Mouse (Mus musculus) stomach, postnatal 0 days (tissue): ENCODE results near the gene Adamts6. TPM values are rescaled to one million over a fixed set of nuclear protein-coding genes. Genes with fewer than 3 reads are reported as not detected.

ENCODE experiments used
- ATAC-seq: fragments of 200-750 bp; cut with Nextera tagmentation; 2 replicates; pipeline ENCODE4 v1.8.0; 2017; ENCODE audit not compliant: low FRiP score, low TSS enrichment
- DNase-seq: peaks from one replicate; pipeline ENCODE4 v3.0.0-alpha.2; 2016; ENCODE audit warnings: low spot score
- H3K27ac ChIP-seq: fragments of 300-500 bp; sonication (generic); replicated peaks from 2 replicates; pipeline ENCODE4 v1.5.1; 2014; ENCODE audit warnings: mild to moderate bottlenecking, control low read depth
- H3K27me3 ChIP-seq: fragments of 300-500 bp; sonication (generic); 2 replicates; pipeline ENCODE4 v1.6.1; 2014; ENCODE audit warnings: low read length; ENCODE audit not compliant: control insufficient read depth, insufficient read depth
- H3K36me3 ChIP-seq: fragments of 300-500 bp; sonication (generic); 2 replicates; pipeline ENCODE4 v1.6.1; 2014; ENCODE audit warnings: low read length, mixed read lengths; ENCODE audit not compliant: control insufficient read depth, insufficient read depth
- H3K4me1 ChIP-seq: fragments of 300-500 bp; sonication (generic); replicated peaks from 2 replicates; pipeline ENCODE4 v1.6.1; 2014; ENCODE audit warnings: antibody characterized with exemption; ENCODE audit not compliant: control insufficient read depth, insufficient read depth
- H3K4me2 ChIP-seq: fragments of 300-500 bp; sonication (generic); replicated peaks from 2 replicates; pipeline ENCODE4 v1.6.1; 2014; ENCODE audit warnings: low read depth, mild to moderate bottlenecking, control low read depth, moderate library complexity
- H3K4me3 ChIP-seq: fragments of 300-500 bp; sonication (generic); 2 replicates; pipeline ENCODE4 v1.5.1; 2014; ENCODE audit warnings: low read depth, low read length, control low read depth
- H3K9ac ChIP-seq: fragments of 300-500 bp; sonication (generic); 2 replicates; pipeline ENCODE4 v1.6.1; 2014; ENCODE audit warnings: mild to moderate bottlenecking, low read length, control low read depth, mixed read lengths
- H3K9me3 ChIP-seq: fragments of 300-500 bp; sonication (generic); 2 replicates; pipeline ENCODE4 v1.6.1; 2016; ENCODE audit warnings: low read length; ENCODE audit not compliant: control insufficient read depth
- CTCF ChIP-seq: IDR thresholded peaks from 2 replicates; pipeline ENCODE4 v1.5.1; 2016; ENCODE audit warnings: antibody characterized with exemption, low read depth, mild to moderate bottlenecking, moderate library complexity
- EP300 ChIP-seq: optimal IDR thresholded peaks from 2 replicates; pipeline ENCODE3; 2016; ENCODE audit warnings: antibody characterized with exemption
- WGBS: fragments of 180-500 bp; shearing (Covaris S2); extraction: QIAGEN DNeasy Blood & Tissue Kit; methylation state at CpG from one replicate; pipeline ENCODE4 v1.1.7; 2014; 5-methylcytosine and 5-hydroxymethylcytosine counted together
- polyA plus RNA-seq: library from polyadenylated mRNA; unstranded; fragments of >200 nt; fragmentation: Nextera tagmentation; extraction: Ambion mirVana; gene quantifications from 2 replicates; pipeline ENCODE4 v1.2.1, GENCODE M21; 2015

Gene Adamts6
- polyA plus RNA-seq, 1 experiment from 2014 or later = 0.78 TPM

- no peak overlapping the region for H3K9ac ChIP-seq
- TF ChIP-seq CTCF (no peak), EP300 (no peak)
- DNase-seq (no peak), ATAC-seq (no peak)
- no peaks in the 10 kb centered on the region for H3K27me3 ChIP-seq
- H3K4me1 ChIP-seq = no peaks in the 10 kb centered on the region
- WGBS = 63% methylated on average over 7 of the region's 7 CpGs
- no peaks in the 10 kb centered on the region for H3K36me3 ChIP-seq
- H3K9me3 ChIP-seq = no peaks in the 10 kb centered on the region
- H3K27ac ChIP-seq = no peak overlapping the region
- H3K4me3 ChIP-seq = no peak overlapping the region
- no peak overlapping the region for H3K4me2 ChIP-seq
Observed at GRCm38 (mm10) chr13:104533806-104534495, 246.3 kb downstream of the Adamts6 start.

GRCm38 (mm10) chr13:104540861-104541398, 253.3 kb downstream of the Adamts6 start:
- ATAC-seq (peak; percentile 73; the same call in 1 of the 2 replicates), DNase-seq (no peak)
- H3K27me3 ChIP-seq = no peaks in the 10 kb centered on the region
- 40% methylated on average over 7 of the region's 7 CpGs for WGBS
- H3K4me3 ChIP-seq = no peak overlapping the region
- no peak overlapping the region for H3K9ac ChIP-seq
- peak overlapping the region; percentile 49; the same call in 1 of the 2 replicates for H3K27ac ChIP-seq
- peaks cover 3% of the 10 kb centered on the region for H3K4me1 ChIP-seq
- TF ChIP-seq EP300 = no peak
- TF ChIP-seq CTCF = no peak
- no peaks in the 10 kb centered on the region for H3K36me3 ChIP-seq
- H3K9me3 ChIP-seq = no peaks in the 10 kb centered on the region
- peak overlapping the region; percentile 20; the same call in 1 of the 2 replicates for H3K4me2 ChIP-seq

- H3K36me3 ChIP-seq = no peaks in the 10 kb centered on the region
- TF ChIP-seq EP300 = no peak
- no peak for TF ChIP-seq CTCF
- peaks cover 3% of the 10 kb centered on the region for H3K4me1 ChIP-seq
- H3K9ac ChIP-seq = no peak overlapping the region
- no peaks in the 10 kb centered on the region for H3K27me3 ChIP-seq
- peak overlapping the region; percentile 80 for H3K27ac ChIP-seq
- WGBS = 70% methylated on average over 10 of the region's 10 CpGs
- ATAC-seq (no peak), DNase-seq (no peak)
- H3K4me3 ChIP-seq = no peak overlapping the region
- no peaks in the 10 kb centered on the region for H3K9me3 ChIP-seq
- no peak overlapping the region for H3K4me2 ChIP-seq
Observed at GRCm38 (mm10) chr13:104542123-104542758, 254.6 kb downstream of the Adamts6 start.

GRCm38 (mm10) chr13:104542759-104543141, 255.1 kb downstream of the Adamts6 start:
- H3K4me2 ChIP-seq = no peak overlapping the region
- peaks cover 3% of the 10 kb centered on the region for H3K4me1 ChIP-seq
- TF ChIP-seq CTCF (no peak), EP300 (no peak)
- H3K9me3 ChIP-seq = no peaks in the 10 kb centered on the region
- no peak for DNase-seq
- ATAC-seq = peak; percentile 54; the same call in 1 of the 2 replicates
- H3K27me3 ChIP-seq = no peaks in the 10 kb centered on the region
- H3K36me3 ChIP-seq = no peaks in the 10 kb centered on the region
- peak overlapping the region; percentile 80 for H3K27ac ChIP-seq
- no peak overlapping the region for H3K4me3 ChIP-seq
- no peak overlapping the region for H3K9ac ChIP-seq
- 50% methylated on average over 4 of the region's 4 CpGs for WGBS

Other genes starting within 250 kb of the Adamts6 start
- 22.3 and 22.5 TPM in 2 replicates for gene Nln, start 178.2 kb upstream of the Adamts6 start, polyA plus RNA-seq
- gene Sgtb, start 178.1 kb upstream of the Adamts6 start, polyA plus RNA-seq = 3.3 TPM in 2 replicates
- 33.8 and 36.6 TPM in 2 replicates for gene Trappc13, start 109.4 kb upstream of the Adamts6 start, polyA plus RNA-seq
- gene Trim23, start 109.0 kb upstream of the Adamts6 start, polyA plus RNA-seq = 8.2 and 8.4 TPM in 2 replicates
- gene Cenpk, start 59.2 kb upstream of the Adamts6 start, polyA plus RNA-seq = 23.1 and 27.5 TPM in 2 replicates
- gene Ppwd1, start 59.0 kb upstream of the Adamts6 start, polyA plus RNA-seq = 6.1 TPM in 2 replicates